Mouse (Mus musculus) gonadal fat pad, adult 2 months (tissue): ENCODE measurements around the gene Hmces. TPM values are rescaled to one million over a fixed set of nuclear protein-coding genes. Genes with fewer than 3 reads are reported as not detected.
A peak's percentile ranks its signal among the peaks of the same experiment; 100 is the strongest.

Source experiments
- DNase-seq: peaks from one replicate; pipeline ENCODE4 v3.0.0-alpha.2; 2012; ENCODE audit warnings: low read depth
- polyA plus RNA-seq: library from polyadenylated mRNA; depleted of rRNA; stranded (reverse); fragments of >200 nt; gene quantifications from 2 replicates; pipeline ENCODE4 v1.2.3, GENCODE M21; 2012; rRNA removed

The Hmces gene
- polyA plus RNA-seq = 23.0 and 26.2 TPM in 2 replicates

DNA sequence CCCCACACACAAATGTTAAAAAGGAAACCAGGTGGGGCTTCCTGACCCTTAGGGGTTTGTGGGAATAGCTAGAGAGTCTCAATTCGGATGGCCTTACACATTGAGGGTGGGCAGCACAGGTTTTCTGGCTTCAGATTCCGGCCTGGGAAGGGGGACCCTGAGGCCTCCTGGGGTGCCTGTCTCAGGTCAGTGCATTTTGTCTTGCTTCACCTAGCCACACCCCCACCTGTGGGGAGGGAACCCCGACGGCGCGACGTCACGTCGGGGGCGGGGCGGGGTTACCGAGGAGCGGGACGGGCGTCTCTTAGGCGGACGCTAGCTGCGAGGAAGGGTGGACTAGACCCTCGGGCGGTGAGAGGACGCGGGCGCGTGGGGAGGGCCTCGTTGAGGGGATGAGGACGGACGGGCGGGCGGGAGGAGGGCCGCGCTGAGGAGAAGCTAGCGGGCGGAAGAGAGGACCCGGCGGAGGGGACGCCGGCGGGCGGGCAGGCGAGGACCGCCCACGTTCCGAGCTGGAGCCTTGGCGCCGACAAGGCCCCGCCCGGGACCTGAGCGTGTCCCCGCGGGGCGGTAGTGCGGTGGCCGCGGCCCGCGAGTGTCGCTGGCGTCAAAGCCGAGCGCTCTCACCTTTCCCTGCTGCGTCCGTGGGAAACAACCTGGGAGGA, at the start of gene Hmces:
TSS of gene Hmces (plus strand) at position 275 of the 665 bp plus-strand sequence.
- no peak for DNase-seq

DNA sequence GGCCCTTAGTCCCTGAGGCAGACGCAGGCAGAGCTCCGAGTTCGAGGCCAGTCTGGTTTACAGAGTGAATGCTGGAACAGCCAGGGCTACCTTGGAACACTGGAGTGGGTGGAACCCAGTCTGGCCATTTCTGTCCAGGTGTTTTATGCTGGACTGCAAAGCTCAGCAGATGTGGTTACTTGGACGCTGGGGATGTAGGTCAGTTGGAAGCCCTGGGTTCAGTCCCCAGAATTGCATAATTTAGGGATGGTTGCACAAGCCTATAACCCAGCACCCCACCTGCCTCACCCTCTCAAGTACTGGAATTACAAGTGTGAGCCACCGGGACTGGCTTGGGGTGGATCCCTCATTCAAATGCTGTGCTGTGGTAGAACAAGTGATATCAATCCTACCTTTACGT, 47.5 kb upstream of the Hmces start:
- no peak for DNase-seq

DNA sequence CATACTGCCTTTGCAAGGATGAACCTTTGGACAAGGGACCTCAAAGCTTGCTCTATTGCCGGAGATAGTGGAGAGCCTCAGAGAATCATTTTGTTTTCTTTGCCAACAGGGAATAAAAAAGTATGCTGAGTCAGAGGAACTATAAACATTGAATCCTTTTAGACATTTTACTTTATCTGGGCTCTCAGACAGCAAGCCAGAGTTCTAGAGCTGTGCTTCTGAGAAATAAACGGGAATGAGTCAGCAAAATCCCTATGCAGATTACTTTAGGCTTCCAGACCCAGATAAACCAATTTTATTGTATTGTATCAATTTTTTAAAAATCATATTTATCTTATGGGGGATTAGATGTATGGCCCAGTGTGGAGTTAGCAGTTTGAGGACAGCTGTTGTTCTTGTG, 46.5 kb upstream of the Hmces start:
- DNase-seq = no peak

DNA sequence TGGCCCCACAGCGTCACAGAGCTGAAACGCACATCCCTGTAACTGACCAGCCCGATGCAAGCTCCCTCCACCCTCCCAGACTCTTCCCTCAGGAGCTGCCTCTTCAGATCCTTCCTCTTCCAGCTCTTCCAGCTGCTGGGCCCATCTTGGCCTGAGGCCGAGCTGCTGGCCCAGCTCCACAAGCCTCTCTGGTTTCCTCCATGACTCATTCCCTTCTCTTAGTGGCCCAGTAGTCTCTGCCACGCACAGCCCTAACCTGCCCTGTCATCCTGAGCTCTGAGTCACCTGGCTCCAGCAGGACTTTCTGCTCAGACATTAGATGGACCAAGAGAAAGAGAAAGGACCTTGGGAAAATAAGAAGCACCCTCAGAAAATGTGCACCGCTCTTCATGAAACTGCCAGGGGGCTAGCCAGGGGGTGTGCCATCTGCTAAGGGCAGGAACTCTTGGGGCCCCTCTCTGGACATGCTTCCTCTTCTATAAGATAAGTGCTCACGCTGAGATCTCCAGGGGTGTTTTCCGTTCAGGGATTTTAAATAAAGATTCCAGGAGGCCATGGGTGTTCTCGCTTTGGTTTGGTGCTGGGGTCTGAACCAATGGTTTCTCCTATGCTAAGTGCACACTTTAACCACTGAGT, 44.7 kb upstream of the Hmces start:
- DNase-seq = no peak

- no peak for DNase-seq
Measured at GRCm38 (mm10) chr6:87870440-87870839, 43.3 kb upstream of the Hmces start.

DNA sequence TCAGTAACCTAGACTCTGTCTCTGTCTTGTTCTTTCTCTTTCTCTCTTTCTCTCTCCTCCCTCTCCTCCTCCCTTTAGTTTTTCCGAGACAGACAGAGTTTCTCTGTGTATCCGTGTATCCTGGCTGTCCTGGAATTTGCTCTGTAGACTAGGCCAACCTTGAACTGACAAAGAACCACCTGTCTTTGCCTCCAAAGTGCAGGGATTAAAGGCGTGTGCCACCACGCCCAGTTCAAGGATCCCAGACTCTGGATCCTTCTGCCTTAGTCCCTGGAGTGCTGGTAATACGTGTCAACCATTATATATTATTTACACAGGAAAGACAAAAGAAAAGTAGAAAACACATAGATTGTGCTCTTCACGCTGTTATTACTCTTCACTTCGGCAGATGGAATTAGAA, 42.5 kb upstream of the Hmces start:
- no peak for DNase-seq

GRCm38 (mm10) chr6:87873104-87873503, 40.6 kb upstream of the Hmces start:
- no peak for DNase-seq

GRCm38 (mm10) chr6:87873963-87874362, 39.8 kb upstream of the Hmces start:
- DNase-seq = no peak

- no peak for DNase-seq
Measured at GRCm38 (mm10) chr6:87875083-87875482, 38.7 kb upstream of the Hmces start.

DNA sequence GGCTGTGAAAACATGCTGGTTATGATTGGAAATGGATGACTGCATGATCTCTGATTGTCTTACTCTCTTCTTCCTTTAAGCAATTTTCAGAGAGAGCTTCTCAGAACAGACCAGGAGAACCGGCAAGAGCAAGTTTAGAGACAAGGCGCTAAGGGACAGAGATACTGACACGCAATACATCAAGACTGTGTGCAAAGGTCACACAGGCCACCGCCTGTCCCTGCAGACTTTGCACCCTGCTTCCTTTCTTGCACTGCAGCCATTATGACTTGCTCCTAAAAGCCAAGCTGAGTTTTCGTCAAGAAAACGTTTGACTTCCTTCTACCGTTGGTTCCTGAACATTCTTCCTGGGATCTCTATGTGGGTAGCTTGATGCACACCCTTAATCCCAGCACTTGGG, 38.2 kb upstream of the Hmces start:
- no peak for DNase-seq

DNA sequence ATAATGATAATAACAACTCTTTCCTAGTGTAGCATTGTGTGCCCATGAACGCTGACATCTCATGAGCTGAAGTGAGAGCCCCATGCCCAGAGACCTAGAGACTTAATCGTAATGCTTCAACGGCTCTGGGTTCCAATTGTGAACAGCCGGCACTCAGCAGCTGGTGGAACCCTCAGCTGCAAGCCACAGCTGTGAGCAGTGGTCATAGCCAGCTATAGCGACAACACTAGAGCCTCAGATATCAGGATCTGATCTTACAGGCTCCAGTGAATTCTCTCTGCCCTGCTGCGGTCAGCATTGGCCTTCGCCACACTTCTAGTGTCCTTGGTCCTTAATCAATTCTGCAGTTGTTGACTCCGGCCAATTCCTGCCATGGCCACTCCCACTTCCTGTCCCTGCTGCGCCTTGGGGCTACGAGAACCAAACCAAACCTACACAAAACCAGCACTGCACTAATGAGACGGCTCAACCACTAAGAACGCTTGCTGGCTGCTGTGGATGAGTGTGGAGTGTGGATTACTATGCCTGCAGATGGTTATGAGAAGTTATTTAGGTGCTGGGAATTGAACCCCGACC, 37.6 kb upstream of the Hmces start:
- no peak for DNase-seq

DNA sequence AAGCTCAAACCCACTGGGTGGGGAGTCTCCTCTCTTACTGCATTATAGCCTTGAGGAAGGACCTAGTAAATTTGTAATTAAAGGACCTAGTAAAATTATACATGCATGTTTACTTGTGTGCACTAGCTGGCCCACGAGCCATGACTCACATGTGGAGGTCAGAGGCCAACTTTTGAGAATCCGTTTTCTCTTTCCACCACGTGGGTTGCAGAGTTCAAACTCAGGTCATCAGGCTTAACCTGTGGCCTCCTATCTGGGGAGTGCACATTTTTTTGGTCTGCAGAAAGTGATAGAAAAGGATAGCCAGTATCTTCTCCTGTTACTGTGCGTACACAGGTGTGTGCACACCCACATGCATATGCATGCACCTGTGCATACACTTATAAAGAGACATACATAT, 34.7 kb upstream of the Hmces start:
- no peak for DNase-seq

DNA sequence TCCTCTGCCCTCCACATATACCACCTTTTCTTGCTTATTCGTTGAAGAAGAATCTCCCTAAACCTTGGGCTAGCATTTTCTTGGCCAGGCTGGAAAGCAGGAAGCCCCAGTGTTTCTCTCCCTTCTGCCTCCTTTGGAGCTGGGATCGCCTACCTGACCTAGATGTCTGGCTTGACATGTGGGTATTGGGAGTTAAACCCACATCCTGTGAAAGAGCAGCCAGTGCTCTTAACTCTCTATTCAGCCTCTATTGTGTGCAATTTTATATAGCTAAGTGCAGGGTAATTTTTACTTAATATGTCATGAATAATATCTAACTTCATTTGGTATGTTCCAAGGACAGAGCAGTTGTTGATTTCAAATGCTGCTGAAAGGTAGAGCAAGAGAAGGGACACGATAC, 34.1 kb upstream of the Hmces start:
- no peak for DNase-seq

DNA sequence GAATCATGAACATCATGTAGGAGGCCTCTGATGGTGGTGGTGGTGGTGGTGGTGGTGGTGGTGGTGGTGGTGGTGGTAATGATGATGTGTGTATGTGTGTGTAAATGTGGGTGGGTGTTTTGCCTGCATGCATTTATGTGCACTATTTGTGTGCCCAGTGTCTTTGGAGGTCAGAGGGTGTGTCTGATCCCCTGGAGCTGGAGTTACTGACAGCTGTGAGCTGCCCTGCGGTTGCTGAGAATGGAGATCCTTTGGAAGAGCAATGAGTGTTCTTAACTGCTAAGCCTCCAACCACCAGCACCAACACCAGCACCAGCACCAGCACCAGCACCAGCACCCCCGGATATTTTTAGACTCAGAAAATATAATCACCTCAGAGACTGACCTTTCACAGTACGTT, 31.5 kb upstream of the Hmces start:
- no peak for DNase-seq

GRCm38 (mm10) chr6:87882816-87883215, 30.9 kb upstream of the Hmces start:
- DNase-seq = no peak

DNA sequence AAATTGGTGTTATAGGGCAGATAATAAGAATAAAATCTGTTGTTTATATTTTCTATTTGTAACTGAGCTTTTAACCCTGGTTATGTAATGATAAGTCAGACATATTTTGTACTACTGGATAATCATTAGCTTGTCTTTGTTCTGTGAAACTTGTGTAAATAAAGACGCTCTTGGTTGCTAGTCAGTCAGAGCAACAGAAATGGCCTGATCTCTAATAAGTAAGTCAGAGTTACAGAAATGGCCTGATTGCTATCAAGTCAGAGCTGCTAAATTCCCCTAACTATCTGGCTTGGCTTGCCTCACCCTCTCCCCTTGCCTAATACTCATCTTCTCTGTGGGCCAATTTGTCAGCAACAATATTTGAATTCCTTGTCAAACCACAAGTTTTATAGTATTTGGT, 27.0 kb upstream of the Hmces start:
- DNase-seq = no peak

DNA sequence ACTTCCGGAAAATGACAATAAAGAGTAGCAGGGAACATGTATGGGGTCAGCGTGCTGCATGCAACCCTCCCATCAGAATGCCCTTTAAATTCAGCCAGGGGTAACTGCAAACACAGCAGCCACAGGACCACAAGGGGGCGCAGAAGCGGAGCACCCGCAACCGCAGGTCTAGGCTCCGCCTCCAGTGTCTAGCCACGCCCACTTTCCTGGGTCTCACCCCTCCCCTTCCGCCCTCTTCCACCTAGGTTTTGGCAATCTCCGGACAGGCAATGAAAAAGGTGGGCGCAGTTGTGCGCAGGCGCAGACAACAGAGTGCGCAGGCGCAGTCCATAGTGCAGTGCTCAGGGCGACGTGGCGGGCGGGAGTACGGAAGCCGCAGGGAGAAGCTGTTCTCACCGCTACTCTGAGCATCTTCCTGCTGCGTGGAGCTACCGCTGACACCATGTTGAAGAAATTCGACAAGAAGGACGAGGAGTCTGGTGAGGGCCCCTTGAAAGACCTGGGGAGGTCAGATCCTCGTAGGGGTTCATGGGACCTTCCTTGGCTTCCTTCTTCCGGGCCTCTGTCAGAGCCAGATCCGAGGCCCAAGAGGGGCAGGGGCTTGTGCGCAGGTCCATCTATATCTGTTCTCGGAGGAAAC, 26.0 kb upstream of the Hmces start, which contains the start of gene Copg1:
TSS of gene Copg1 (plus strand) at position 221 of the 640 bp plus-strand sequence.
- peak; percentile 72 for DNase-seq

DNA sequence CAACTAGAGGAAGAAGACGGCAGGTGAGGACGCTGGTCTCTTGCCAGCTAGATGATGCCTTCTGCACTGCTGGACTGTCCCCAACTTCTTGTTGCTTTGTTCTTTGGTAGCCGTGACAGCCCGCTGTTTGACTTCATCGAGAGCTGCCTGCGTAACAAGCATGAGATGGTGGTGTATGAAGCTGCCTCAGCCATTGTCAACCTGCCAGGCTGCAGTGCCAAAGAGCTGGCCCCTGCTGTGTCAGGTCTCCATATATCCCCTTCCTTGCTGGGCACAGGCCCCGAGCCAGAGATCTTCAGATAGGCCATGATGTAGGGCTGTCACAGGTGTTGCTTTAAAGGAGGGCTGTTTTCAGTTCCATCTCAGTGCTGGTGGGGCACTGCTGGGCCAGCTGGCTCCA, 19.8 kb upstream of the Hmces start:
- no peak for DNase-seq

DNA sequence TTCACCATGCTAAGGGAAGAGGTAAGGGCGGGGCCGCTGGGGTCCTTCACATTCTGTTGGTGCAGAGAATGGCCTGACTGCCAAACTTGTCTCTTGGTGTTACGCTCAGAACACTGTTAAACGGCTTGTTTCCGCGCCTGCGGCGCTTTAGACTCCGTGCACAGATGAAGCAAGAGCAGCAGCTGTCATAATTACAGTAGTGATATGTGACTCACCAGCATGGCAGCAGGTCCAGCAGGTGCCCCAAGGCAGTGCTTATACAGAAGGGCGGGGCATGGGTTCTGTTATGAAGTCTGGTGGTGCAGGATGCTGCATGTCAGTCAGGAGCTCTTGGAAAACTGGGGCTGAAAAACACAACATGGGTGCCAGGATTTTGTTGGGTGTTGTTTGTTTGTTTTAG, 15.7 kb upstream of the Hmces start:
- DNase-seq = peak; percentile 69

- DNase-seq = no peak
Measured at GRCm38 (mm10) chr6:87906632-87907031, 7.1 kb upstream of the Hmces start.

DNA sequence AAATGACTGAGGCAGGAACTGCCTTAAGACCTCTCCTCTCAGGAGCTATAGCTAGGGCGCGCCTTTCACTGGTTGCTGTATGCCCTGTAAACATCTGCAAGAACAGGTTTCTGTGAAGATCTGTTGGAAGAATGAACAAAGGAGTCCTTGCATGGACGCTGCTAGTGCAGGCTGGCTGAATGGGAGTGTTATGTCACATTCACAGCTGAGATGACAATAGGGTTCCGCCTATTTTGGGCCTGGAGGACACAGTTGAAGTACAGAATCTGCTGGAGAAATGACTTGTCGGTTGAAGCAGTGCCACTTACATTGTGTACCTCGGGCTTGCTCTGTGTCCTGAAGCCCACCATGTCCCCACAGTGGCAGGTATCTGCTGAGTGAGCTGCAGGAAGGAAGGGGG, 4.6 kb upstream of the Hmces start:
- DNase-seq = no peak

- DNase-seq = no peak
Measured at GRCm38 (mm10) chr6:87911559-87911958, 2.2 kb upstream of the Hmces start.
